Mouse (Mus musculus): ENCODE data around the gene Ston2.

DNA sequence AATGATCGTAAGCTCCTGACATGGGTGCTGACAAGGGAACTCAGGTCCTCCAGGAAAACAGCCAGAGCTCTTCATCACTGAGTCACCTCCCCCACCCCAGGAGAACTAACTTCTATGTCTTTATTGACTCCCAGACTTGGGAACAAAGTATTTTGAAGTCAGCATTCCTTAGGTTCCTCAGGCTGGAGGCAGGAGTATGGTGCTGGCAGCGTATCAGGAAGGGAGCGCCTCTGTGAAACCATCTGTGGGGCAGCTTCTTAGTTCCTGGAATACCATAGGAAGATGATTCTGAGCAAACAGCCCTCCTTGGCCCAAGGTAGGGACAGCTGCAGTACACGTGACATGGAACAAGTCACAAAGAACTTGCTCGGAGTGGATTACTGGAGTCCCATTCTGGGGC is 84.7 kb downstream of the Ston2 start:
- TF ChIP-seq CTCF (IDR thresholded peaks at IDR 0.05; ENCODE audit: control insufficient read depth, insufficient read depth, low read length) = no peak
- TF ChIP-seq POLR2A (IDR thresholded peaks at IDR 0.05; ENCODE audit: borderline replicate concordance, control insufficient read depth, low read depth, low read length) = no peak

Measured in bone marrow, adult 2 months (tissue).